Mouse (Mus musculus) lung, embryonic 15.5 days (tissue): ENCODE results near the gene Trmt112. TPM values are rescaled to one million over a fixed set of nuclear protein-coding genes. Genes with fewer than 3 reads are reported as not detected.

Experiments used
- ATAC-seq: fragments of 200-750 bp; cut with Nextera tagmentation; 2 replicates; pipeline ENCODE4 v1.8.0; 2017; ENCODE audit warnings: moderate number of reproducible peaks, borderline replicate concordance; ENCODE audit not compliant: low FRiP score, low TSS enrichment; ENCODE audit errors: extremely low read depth
- H3K27ac ChIP-seq: fragments of 300-500 bp; sonication (generic); 2 replicates; pipeline ENCODE4 v1.5.1; 2015; ENCODE audit warnings: moderate library complexity, mild to moderate bottlenecking, inconsistent platforms
- H3K27me3 ChIP-seq: fragments of 300-500 bp; sonication (generic); 2 replicates; pipeline ENCODE4 v1.6.1; 2015; ENCODE audit warnings: inconsistent platforms
- H3K36me3 ChIP-seq: fragments of 300-500 bp; sonication (generic); 2 replicates; pipeline ENCODE4 v1.6.1; 2015; ENCODE audit warnings: inconsistent platforms
- H3K4me1 ChIP-seq: fragments of 300-500 bp; sonication (generic); 2 replicates; pipeline ENCODE4 v1.6.1; 2015; ENCODE audit warnings: inconsistent platforms
- H3K4me2 ChIP-seq: fragments of 300-500 bp; sonication (generic); 2 replicates; pipeline ENCODE4 v1.6.1; 2015; ENCODE audit warnings: inconsistent platforms, mild to moderate bottlenecking, moderate library complexity
- H3K4me3 ChIP-seq: fragments of 300-500 bp; sonication (generic); 2 replicates; pipeline ENCODE4 v1.5.1; 2015; ENCODE audit warnings: mild to moderate bottlenecking, inconsistent platforms
- H3K9ac ChIP-seq: fragments of 300-500 bp; sonication (generic); 2 replicates; pipeline ENCODE4 v1.6.1; 2015; ENCODE audit warnings: inconsistent platforms
- H3K9me3 ChIP-seq: fragments of 300-500 bp; sonication (generic); 2 replicates; pipeline ENCODE4 v1.6.1; 2016; ENCODE audit warnings: inconsistent platforms
- WGBS: fragments of 180-500 bp; shearing (Covaris S2); methylation state at CpG from one replicate; pipeline ENCODE4 v1.1.7; 2015; 5-methylcytosine and 5-hydroxymethylcytosine counted together
- polyA plus RNA-seq: library from polyadenylated mRNA; unstranded; fragments of >200 nt; fragmentation: Nextera tagmentation; extraction: Ambion mirVana; gene quantifications from 2 replicates; pipeline ENCODE4 v1.2.1, GENCODE M21; 2015

Trmt112 gene
- 137 and 153 TPM in 2 replicates for polyA plus RNA-seq

- Histone ChIP-seq H3K4me3 (peak within 1 kb of the TSS; percentile 56), H3K4me1 (peaks cover 26% of the 10 kb centered on the region), H3K9ac (peak within 1 kb of the TSS; percentile 60), H3K36me3 (peaks cover 42% of the 10 kb centered on the region), H3K27me3 (no peaks in the 10 kb centered on the region), H3K4me2 (peak within 1 kb of the TSS; percentile 71), H3K27ac (peak within 1 kb of the TSS; percentile 97), H3K9me3 (no peaks in the 10 kb centered on the region)
- peak; percentile 92 for ATAC-seq
- under 1% methylated on average over 65 of the region's 65 CpGs for WGBS
These were observed at the start of gene Trmt112, which contains the start of gene Prdx5 for GRCm38 (mm10) chr19:6909507-6910289. Gene Trmt112 (plus strand): TSS chr19:6909698. Gene Prdx5 (minus strand): TSS chr19:6910106.

DNA sequence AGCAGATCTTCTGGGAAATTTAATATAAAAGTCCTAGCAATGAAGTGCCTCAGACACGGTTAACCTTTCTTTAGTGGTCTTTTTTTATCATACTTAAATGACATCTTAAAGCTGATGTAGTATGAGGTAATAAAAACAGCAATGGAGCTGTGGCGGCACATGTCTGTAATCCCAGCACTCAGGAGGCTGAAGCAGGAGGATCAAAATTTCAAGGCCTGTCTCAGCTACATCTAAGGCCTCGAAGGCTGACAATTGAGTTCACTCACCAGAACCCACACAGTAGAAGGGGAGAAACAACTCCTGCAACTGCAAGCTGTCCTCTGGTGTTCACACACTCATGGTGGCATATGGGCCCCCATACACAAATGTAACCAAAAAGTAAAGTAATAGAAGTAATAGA lies 49.5 kb upstream of the Trmt112 start:
- no peak for ATAC-seq
- 90% methylated on average over 3 of the region's 3 CpGs for WGBS
- no peak overlapping the region for H3K4me2 ChIP-seq
- H3K9me3 ChIP-seq: no peaks in the 10 kb centered on the region
- no peak overlapping the region for H3K4me3 ChIP-seq
- 0 out of 2 replicates have a peak, but pooled peaks cover 9% of the 10 kb centered on the region for H3K27me3 ChIP-seq
- H3K9ac ChIP-seq: no peak overlapping the region
- peaks cover 8% of the 10 kb centered on the region for H3K4me1 ChIP-seq
- H3K27ac ChIP-seq: no peak overlapping the region
- H3K36me3 ChIP-seq: no peaks in the 10 kb centered on the region

- Histone ChIP-seq H3K36me3 (no peaks in the 10 kb centered on the region), H3K4me1 (peaks cover under 1% of the 10 kb centered on the region; the same call in 1 of the 2 replicates), H3K27ac (no peak overlapping the region), H3K9ac (no peak overlapping the region), H3K9me3 (no peaks in the 10 kb centered on the region), H3K4me2 (no peak overlapping the region), H3K4me3 (no peak overlapping the region), H3K27me3 (0 out of 2 replicates have a peak, but pooled peaks cover 4% of the 10 kb centered on the region)
- WGBS: 72% methylated on average over 6 of the region's 6 CpGs
- no peak for ATAC-seq
These were observed 48.8 kb upstream of the Trmt112 start for GRCm38 (mm10) chr19:6860706-6861105.

DNA sequence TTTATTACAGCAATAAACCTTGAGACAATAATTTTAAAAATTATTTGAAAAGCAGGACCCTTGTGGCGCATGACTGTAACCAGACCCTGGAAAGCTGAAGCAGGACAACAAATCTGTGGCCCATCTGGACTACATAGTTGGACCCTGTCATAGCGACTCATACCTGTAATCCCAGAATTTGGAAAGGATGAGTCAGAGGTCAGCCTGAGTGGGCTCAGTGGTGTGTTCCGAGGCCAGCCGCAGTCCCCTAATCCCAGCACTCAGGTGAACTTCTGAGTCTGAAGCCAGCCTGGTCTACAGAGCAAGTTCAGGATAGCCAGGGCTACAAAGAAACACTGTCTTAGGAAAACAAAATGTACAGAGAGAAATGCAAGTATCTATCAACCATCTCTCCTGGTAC lies 48.0 kb upstream of the Trmt112 start:
- no peak overlapping the region for H3K9ac ChIP-seq
- no peaks in the 10 kb centered on the region for H3K4me1 ChIP-seq
- no peaks in the 10 kb centered on the region for H3K27me3 ChIP-seq
- H3K4me3 ChIP-seq: no peak overlapping the region
- no peak overlapping the region for H3K4me2 ChIP-seq
- no peaks in the 10 kb centered on the region for H3K9me3 ChIP-seq
- no peaks in the 10 kb centered on the region for H3K36me3 ChIP-seq
- no peak for ATAC-seq
- no peak overlapping the region for H3K27ac ChIP-seq
- 91% methylated on average over 4 of the region's 4 CpGs for WGBS

DNA sequence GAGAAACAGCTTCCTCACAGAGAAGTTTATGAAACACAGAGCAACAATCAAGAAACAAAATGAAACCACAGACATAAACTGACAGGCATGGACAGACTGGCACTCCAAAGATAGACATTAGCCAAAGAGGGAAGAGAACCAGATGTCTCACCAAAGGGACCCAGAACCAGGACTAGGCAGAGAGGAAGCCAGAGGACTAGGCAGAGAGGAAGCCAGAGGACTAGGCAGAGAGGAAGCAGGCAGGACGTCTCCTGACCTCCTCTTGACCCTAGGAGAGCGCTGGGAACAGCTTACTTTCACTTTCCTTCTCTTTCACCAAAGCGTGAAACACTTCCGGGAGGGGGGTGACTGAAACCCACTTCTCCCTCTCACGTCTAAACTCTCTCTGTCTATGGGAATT lies 40.1 kb upstream of the Trmt112 start:
- 0 out of 2 replicates have a peak overlapping the region, but pooled peaks have one; percentile 16 for H3K9ac ChIP-seq
- 1% methylated on average over 5 of the region's 5 CpGs for WGBS
- peak; percentile 70; the same call in 1 of the 2 replicates for ATAC-seq
- H3K4me2 ChIP-seq: peak overlapping the region; percentile 50
- no peaks in the 10 kb centered on the region for H3K36me3 ChIP-seq
- no peaks in the 10 kb centered on the region for H3K27me3 ChIP-seq
- peak overlapping the region; percentile 41 for H3K27ac ChIP-seq
- H3K4me1 ChIP-seq: peaks cover 4% of the 10 kb centered on the region; the same call in 1 of the 2 replicates
- H3K9me3 ChIP-seq: no peaks in the 10 kb centered on the region
- H3K4me3 ChIP-seq: peak overlapping the region; percentile 19

DNA sequence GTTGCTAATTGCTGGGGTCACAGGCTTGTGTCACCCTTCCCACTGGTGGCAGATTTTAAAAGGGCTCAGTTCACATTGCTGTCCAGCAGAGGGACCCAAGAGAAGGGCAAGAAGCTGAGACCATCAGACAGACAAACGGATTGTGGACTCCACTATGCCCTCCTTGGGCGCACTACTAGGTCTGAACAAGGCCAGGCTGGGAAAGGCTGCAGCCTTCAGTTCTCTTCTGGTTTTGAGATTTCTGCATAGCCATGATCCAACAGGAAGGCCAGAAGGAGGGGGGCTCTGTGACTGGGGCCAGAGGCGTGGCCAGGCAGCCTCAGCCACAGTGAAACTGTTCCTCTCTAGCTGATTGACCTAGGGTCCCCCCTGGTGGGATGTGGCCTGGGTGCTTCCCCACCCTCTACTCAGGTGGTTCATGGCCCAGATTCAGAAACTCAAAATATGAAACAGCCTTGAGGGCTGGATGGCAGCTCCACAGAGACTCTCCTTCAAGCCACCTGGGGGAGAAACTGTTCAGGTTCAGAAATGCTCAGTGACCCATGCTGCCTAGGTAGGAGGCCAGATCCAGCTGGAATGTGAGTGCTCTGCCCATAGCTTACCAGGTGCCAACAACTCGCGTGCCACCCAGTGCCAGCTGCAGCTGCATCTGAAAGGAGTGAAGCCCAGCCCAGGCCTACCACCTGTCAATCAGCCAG lies 37.8 kb upstream of the Trmt112 start:
- Histone ChIP-seq H3K27ac (no peak overlapping the region; the same call in 1 of the 2 replicates), H3K9ac (no peak overlapping the region), H3K4me1 (peaks cover 4% of the 10 kb centered on the region; the same call in 1 of the 2 replicates), H3K9me3 (no peaks in the 10 kb centered on the region), H3K4me3 (no peak overlapping the region), H3K36me3 (no peaks in the 10 kb centered on the region), H3K27me3 (no peaks in the 10 kb centered on the region), H3K4me2 (no peak overlapping the region)
- 69% methylated on average over 5 of the region's 5 CpGs for WGBS
- ATAC-seq: 0 out of 2 replicates have a peak, but pooled peaks have one; percentile 23

DNA sequence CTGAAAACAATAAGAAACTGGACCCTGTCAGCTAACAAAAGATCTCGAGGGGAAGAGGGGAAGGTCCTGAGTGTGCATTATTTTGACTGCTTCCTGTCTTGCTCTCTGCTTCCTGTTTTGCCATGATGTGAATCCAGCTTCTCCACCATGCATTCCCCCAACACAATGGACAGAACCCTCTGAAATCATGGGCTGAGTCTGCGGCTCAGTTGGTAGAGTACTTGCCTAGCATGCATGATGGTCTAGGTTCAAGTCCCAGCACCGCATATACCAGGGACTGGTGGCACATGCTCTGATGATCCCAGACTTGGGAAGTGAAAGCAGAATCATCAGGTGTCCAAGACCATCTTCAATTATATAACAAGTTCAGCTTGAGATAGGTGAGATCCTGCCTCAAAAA lies 36.8 kb upstream of the Trmt112 start:
- Histone ChIP-seq H3K9ac (no peak overlapping the region), H3K36me3 (no peaks in the 10 kb centered on the region), H3K4me1 (peaks cover 4% of the 10 kb centered on the region; the same call in 1 of the 2 replicates), H3K9me3 (no peaks in the 10 kb centered on the region), H3K27ac (no peak overlapping the region), H3K27me3 (no peaks in the 10 kb centered on the region), H3K4me2 (no peak overlapping the region), H3K4me3 (no peak overlapping the region)
- ATAC-seq: no peak
- WGBS: 68% methylated on average over 3 of the region's 3 CpGs

- Histone ChIP-seq H3K9me3 (no peaks in the 10 kb centered on the region), H3K9ac (no peak overlapping the region), H3K27ac (no peak overlapping the region), H3K4me1 (peaks cover under 1% of the 10 kb centered on the region; the same call in 1 of the 2 replicates), H3K27me3 (no peaks in the 10 kb centered on the region), H3K4me3 (no peak overlapping the region), H3K4me2 (no peak overlapping the region), H3K36me3 (no peaks in the 10 kb centered on the region)
- 76% methylated on average over 1 of the region's 1 CpGs for WGBS
- ATAC-seq: no peak
These were observed 35.2 kb upstream of the Trmt112 start for GRCm38 (mm10) chr19:6874257-6874656.

- Histone ChIP-seq H3K4me2 (no peak overlapping the region), H3K27ac (no peak overlapping the region), H3K4me3 (no peak overlapping the region), H3K27me3 (no peaks in the 10 kb centered on the region), H3K9me3 (no peaks in the 10 kb centered on the region), H3K4me1 (no peaks in the 10 kb centered on the region), H3K9ac (no peak overlapping the region), H3K36me3 (no peaks in the 10 kb centered on the region)
- no peak for ATAC-seq
- 75% methylated on average over 6 of the region's 6 CpGs for WGBS
These were observed 33.7 kb upstream of the Trmt112 start for GRCm38 (mm10) chr19:6875834-6876233.

GRCm38 (mm10) chr19:6876799-6877198 lies 32.7 kb upstream of the Trmt112 start:
- no peaks in the 10 kb centered on the region for H3K36me3 ChIP-seq
- no peak for ATAC-seq

GRCm38 (mm10) chr19:6877965-6878364 lies 31.5 kb upstream of the Trmt112 start:
- WGBS: 83% methylated on average over 4 of the region's 4 CpGs
- Histone ChIP-seq H3K4me2 (no peak overlapping the region), H3K4me1 (no peaks in the 10 kb centered on the region), H3K4me3 (no peak overlapping the region), H3K9ac (no peak overlapping the region), H3K9me3 (no peaks in the 10 kb centered on the region), H3K27ac (no peak overlapping the region), H3K36me3 (no peaks in the 10 kb centered on the region), H3K27me3 (no peaks in the 10 kb centered on the region)
- ATAC-seq: no peak

More at GRCm38 (mm10) chr19:6876799-6877198, 32.7 kb upstream of the Trmt112 start:
- Histone ChIP-seq H3K27me3 (no peaks in the 10 kb centered on the region), H3K4me3 (no peak overlapping the region), H3K9ac (no peak overlapping the region), H3K9me3 (no peaks in the 10 kb centered on the region), H3K27ac (no peak overlapping the region), H3K4me2 (no peak overlapping the region), H3K4me1 (no peaks in the 10 kb centered on the region)

DNA sequence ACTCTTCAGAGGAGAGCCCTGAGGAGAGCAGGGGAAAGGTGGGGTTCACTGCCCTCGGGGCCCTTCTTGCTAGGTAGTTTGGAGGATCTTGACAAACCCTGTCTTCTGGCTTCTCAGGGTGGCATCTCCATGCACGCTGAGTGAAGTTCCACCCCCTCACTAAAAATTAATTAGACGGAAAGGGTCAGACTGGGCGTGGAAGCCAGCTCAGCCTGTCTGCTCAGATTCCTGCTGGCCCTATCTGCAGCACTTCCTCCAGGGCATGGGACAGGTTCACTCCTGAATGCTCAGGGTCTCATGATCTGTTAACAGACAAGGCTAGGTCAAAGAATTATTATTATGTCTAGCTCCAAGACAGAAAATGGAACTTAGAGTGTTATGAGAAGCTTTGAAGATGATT lies 17.0 kb upstream of the Trmt112 start:
- 57% methylated on average over 4 of the region's 4 CpGs for WGBS
- Histone ChIP-seq H3K9ac (no peak overlapping the region), H3K27me3 (no peaks in the 10 kb centered on the region)

More for the DNA sequence above, 17.0 kb upstream of the Trmt112 start:
- H3K4me2 ChIP-seq: no peak overlapping the region
- no peak overlapping the region for H3K4me3 ChIP-seq
- H3K27ac ChIP-seq: no peak overlapping the region
- H3K9me3 ChIP-seq: no peaks in the 10 kb centered on the region
- no peak for ATAC-seq
- no peaks in the 10 kb centered on the region for H3K4me1 ChIP-seq
- H3K36me3 ChIP-seq: no peaks in the 10 kb centered on the region
